Mouse (Mus musculus): ENCODE data around the gene Slc38a4.

GRCm38 (mm10) chr15:97054767-97055489 lies 828 bp downstream of the Slc38a4 start:
- TF ChIP-seq POLR2A (IDR thresholded peaks at IDR 0.05; ENCODE audit: low read depth, low read length): no peak
- no peak for TF ChIP-seq CTCF (IDR thresholded peaks at IDR 0.05; ENCODE audit: extremely low read depth, insufficient read depth, insufficient read length, insufficient replicate concordance)
